Mouse (Mus musculus): ENCODE measurements at regions not wholly inside any gene's neighbourhood (a gene's known extent, or its start where the extent isn't known, plus 50 kb on each side); places are given as distances from the start of the nearest gene placed in this dataset.

DNA sequence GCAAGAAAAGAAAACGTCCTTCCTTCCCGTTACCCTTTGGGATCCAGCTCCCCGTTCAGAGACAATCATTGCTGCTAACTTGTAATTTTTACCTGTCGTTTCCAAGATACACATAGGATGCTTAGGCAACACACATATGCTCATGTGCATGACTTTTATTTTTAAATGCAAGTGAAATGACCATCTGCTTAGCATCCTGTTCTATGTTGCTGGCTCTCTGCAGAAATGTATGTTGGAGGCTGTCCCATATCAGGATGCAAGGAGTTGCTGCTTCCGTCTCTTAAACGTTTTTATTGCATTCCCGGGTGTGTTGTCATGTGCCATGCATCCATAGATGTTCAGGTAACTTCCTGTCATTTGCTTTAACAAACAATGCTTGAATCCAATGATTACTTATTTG lies 304.9 kb upstream of the Fam92a start:
- TF ChIP-seq CTCF (IDR thresholded peaks at IDR 0.05; ENCODE audit: low read depth, low read length), result no peak
- TF ChIP-seq GATA1 (IDR thresholded peaks at IDR 0.05; ENCODE audit: borderline replicate concordance, low read length), result no peak
- TF ChIP-seq POLR2AphosphoS5 (IDR thresholded peaks at IDR 0.05; ENCODE audit: insufficient replicate concordance, low read depth, low read length), result no peak
- TF ChIP-seq TAL1 (conservative IDR thresholded peaks at IDR 0.05; ENCODE audit: low read depth, low read length), result no peak
- no peak for TF ChIP-seq GATA2 (IDR thresholded peaks at IDR 0.05; ENCODE audit: borderline replicate concordance, low read depth, low read length)
